Mouse (Mus musculus) megakaryocyte, embryonic 14.5 days (primary cell): ENCODE data around the gene Galnt13.

ENCODE experiments used
- FLI1 ChIP-seq: IDR thresholded peaks from 2 replicates; pipeline ENCODE4 v1.6.1; 2012; ENCODE audit warnings: low read length, inconsistent platforms, mixed read lengths
- GATA1 ChIP-seq: IDR thresholded peaks from 3 replicates; pipeline ENCODE4 v1.6.1; 2012; ENCODE audit warnings: mixed read lengths, low read length, inconsistent platforms, borderline replicate concordance

DNA sequence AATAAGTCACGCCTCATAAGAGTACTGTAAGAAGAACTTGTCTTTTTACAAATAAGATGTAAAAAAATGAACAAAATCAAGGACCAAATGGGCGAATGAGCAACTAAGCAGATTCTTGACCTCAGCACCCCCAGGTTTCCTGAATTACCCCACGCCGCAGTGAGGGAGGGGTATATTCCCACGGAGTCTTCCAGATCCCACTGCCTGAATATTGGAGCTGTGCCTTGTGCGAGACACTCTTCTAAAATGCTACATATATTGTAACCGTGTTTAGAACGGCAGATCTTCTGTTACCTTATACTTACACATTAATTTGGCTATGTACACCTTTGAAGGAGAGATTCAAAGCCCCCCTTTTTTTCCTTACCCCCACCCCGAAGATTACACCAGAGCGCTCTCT lies 737 bp upstream of the Galnt13 start:
- no peak for TF ChIP-seq GATA1
- TF ChIP-seq FLI1: no peak
